Mouse (Mus musculus): ENCODE results near the gene Sclt1. TPM values are rescaled to one million over a fixed set of nuclear protein-coding genes. Genes with fewer than 3 reads are reported as not detected.

Sclt1 gene
- total RNA-seq, 2 experiments from 2014 or later, result 6.1 to 6.2 TPM

DNA sequence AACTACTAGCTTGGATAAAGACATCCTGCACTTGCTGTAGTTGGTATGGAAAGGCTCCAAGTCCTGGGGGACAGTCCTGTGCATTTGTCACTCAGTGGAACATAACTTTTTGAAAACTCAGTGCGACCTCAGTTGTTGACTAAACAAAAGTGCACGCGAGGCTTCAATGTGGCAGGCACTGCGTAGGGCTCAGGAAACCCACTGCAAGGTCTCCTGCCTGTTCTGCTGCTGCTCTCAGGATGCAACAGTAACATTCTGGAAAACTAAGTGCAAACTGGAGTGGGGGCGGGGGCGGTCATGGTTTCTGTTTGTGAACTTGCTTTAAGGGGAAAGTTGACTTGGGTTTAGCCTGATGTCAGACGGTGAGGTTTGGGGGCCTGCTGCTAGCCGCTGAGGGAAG, 134.8 kb downstream of the Sclt1 start:
- no peak for DNase-seq (ENCODE audit: low spot score)
- intact Hi-C loops (cut with DNase I), result no loop called here

DNA sequence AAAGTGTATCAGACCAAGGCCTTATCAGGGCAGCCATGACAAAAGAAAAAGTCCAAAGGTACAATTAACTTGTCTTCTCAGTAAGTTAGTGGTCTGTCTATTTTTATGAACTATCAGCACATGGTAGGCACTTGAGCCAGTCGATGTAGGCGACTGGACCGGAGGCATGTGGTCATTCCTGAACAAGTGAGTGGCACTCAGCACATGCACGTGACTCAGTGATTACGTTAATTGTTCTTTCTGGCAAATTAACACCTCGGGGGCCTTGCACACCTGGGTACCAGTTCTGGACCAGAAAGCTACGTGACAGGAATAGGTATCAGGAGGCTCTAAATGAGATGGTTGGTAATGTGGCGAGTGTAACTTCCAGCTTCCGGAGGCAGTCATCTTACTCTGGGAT, 135.3 kb downstream of the Sclt1 start:
- DNase-seq (ENCODE audit: low spot score), result no peak
- intact Hi-C loops (cut with DNase I), result no loop called here

DNA sequence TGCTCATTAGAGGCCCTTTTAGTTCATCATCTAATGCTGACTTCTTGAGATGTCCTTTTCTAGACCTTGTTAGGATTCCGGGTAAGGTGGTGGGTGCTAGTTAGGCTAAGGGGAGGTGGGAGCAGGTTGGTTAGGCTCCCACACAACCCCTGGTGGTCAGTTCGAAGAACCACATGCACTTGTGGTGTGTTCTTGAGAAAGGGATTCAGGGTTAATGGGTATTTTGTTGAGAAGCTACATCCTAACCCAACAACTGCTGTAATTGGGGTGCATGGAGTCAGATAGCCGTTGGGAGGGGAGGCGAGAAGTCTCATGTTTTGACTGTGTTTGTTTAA, 136.0 kb downstream of the Sclt1 start:
- intact Hi-C loops (cut with DNase I), result no loop called here
- no peak for DNase-seq (ENCODE audit: low spot score)

DNA sequence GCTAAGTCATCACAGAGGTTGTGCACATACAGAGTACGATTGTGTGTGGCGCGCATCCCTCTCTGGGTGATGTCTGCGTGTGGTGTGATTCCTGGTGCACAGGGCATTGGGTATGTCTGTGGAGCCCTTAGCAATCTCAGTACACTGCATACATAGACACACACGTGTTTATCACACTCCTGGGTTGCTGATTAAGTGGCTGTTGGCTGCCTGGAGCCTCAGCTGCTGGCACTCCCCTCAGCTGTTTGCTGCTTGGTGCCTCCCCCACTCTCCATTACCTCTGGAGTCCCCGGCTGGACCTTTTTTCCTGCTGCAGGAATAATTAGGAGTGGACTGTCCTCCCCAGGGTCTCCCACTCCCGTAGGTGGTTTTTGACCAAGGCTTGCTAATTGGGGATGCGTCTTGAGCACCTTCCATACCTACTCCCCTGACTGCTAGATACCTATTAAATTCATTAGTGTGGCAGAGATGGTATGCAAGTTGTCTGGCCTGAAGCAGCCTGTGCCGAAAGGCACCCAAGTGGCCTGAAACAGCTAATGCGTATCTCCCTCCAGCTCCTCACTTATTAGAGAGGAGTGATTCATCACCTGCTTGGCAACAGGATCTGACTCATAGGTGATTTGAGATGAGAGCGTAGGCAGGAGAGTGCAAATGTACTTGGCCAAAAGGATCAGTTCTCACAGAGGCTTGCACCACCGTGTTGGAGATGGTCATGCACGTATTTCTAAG, 136.5 kb downstream of the Sclt1 start:
- intact Hi-C loops (cut with DNase I), result no loop called here
- no peak for DNase-seq (ENCODE audit: low spot score)

DNA sequence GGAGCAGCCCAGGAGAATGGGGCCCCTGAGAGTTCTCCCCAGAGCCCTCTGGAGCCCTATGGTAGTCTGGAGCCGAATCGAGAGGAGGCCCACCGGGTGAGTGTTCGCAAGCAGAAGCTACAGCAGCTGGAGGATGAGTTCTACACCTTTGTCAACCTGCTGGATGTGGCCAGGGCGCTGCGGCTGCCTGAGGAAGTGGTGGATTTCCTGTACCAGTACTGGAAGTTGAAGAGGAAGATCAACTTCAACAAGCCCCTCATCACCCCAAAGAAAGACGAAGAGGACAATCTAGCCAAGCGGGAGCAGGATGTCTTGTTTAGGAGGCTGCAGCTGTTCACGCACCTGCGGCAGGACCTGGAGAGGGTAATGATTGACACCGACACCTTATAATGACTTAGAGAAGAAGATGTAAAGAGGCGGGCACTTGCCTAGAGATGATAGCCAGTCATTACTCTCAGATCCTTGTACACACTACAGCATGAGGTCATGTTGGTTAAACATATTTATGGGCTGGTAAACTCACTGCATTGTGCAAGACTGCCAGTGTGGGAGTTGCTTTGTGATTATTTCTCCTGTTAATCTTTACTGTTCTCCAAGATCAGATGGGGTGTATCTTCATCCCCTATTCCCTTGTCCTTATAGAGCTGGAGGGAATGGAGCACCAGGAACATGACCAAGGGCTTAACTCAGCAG, 137.5 kb downstream of the Sclt1 start:
- DNase-seq (ENCODE audit: low spot score), result no peak
- intact Hi-C loops (cut with DNase I), result loop anchor here (5.0 kb wide), 2 partner anchors 37 to 422 kb away; no protein-coding TSS in a partner anchor

DNA sequence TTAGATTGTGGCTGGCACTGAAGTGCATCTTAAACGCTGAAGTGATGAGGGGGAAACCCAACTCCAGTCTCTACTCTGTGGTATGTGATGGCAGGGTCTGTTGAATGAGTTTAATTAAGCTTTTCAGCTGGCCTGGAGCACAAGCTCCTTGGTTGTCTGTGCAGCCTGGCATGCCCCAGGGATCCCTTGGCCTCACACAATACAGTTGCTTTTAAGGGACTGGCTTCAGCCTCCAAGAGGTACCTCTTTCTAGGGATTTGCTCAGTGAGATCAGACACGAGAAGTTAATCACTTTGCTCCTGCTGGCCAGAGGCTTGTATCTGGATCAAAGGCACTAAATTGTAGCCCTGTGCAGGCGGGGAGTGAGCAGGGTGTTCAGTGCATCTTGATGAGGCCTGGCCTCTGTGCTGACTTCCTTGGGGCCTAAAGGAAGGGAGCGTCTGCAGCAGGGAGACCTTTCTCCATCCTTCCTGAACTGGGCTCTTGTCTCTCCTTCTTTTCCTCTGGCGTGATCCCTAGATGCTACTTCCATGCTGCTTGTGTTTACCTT, 138.8 kb downstream of the Sclt1 start:
- DNase-seq (ENCODE audit: low spot score), result no peak
- intact Hi-C loops (cut with DNase I), result loop anchor here (5.0 kb wide), 2 partner anchors 36 to 421 kb away; no protein-coding TSS in a partner anchor

DNA sequence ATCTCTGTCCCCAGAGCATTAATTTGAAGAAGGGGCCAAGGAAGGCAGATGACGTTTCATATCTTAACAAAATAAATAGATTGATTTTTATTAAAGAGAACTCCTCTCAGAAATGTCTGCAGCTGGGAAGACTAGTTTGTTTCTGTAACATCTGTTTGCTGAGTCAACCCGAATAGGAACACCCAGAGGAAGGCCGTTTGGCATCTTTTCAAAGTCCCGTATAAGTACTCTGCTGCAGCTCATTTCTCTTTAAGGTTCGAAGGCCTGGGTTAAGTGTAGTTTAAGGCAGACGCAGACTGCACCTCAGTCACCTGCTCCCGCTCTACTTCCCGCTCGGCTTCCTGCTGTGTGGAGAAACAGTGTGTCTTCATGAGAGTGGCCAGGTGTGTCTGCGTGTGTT, 139.4 kb downstream of the Sclt1 start:
- DNase-seq (ENCODE audit: low spot score), result no peak
- intact Hi-C loops (cut with DNase I), result loop anchor here (5.0 kb wide), 2 partner anchors 36 to 421 kb away; no protein-coding TSS in a partner anchor

DNA sequence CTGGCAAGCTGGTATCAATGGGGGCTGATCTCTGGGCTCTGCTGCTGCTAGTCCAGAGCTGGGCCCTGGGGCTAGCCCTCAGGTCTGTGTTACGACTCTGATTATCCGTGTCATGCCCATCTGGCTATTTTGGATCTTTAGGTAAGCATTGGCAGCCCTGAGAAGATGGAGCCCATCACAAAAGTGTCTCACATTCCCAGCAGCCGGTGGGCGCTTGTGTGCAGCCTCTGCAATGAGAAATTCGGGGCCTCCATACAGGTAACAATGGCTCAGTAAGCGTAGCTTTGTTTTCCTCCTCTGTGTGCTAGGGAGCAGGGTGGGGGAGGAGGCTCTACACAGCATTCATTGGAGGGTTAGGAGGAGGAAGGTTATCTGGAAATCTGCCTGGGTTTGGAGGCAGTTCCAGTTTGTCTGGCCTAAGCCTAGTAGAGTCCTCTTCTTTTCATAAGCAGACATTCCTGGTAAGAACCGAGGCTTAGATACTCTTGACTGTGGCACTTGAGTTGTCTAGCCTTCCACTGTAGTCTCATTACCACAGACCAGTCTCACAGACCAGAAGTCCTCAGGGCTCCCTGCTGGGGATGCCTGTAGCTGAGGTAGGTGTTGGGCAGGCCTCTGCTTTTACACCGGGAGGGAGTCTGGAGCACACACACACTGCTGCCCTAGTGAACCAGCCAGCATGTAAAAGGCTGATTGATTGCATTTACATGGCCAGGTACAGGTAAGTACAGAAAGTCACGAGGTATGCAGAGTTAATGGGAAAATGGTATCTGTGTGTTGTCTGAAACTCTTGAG, 140.9 kb downstream of the Sclt1 start:
- intact Hi-C loops (cut with DNase I), result loop anchor here (5.0 kb wide), 2 partner anchors 34 to 419 kb away; no protein-coding TSS in a partner anchor
- no peak for DNase-seq (ENCODE audit: low spot score)

DNA sequence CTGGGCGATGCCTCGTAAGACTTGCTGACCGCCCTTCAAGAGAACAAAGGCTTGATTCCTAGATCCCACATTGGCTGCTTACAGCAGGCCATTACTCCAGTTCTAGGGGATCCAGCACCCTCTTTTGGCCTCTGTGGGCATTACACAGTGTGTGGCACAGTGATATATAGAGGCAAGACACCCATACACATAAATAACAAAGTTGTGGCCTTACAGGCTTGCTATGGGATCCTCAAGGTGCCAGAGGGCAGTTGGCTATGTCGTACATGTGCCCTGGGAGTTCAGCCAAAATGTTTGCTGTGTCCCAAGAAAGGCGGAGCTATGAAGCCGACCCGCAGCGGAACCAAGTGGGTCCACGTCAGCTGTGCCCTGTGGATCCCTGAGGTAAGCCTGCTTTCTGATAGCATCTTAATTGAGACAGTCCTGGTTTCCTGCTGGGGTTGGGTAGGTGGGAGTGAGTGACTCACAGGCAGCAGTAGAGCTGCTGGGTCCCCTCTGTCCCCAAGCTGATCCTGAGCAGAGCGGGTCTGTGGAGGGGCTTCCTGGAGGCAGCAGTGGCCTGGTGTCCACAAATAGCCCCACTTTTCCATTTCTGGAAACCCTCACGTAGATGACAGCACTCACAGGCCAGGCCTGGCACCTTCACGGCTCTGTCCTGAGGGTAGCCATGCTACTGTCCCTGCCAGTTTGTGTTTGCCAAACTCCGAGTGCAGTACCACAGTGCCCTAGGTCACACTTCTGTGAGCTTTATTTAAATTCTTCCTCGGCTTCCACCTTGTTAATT, 142.3 kb downstream of the Sclt1 start:
- intact Hi-C loops (cut with DNase I), result loop anchor here (5.0 kb wide), 2 partner anchors 33 to 418 kb away; no protein-coding TSS in a partner anchor
- DNase-seq (ENCODE audit: low spot score), result no peak

DNA sequence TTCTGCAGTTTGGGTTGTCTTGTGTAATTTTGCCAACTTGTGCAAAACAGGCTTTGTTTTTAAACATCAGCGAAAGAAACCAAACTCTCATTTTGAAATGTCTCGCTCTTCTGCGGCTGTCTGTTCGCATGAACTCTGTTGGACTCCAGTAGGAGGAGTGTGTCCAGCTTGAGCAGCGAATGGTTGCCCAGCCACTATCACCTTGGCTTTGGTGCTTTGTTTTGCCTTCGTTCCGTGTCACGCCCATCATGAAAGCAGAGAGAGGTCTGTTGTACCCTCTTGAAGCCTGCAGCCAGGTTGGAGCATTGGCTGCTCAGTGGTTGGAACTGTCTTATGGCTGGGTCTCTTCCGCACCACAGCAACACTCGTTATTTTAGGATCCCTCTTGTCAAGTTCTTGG, 143.1 kb downstream of the Sclt1 start:
- no peak for DNase-seq (ENCODE audit: low spot score)

DNA sequence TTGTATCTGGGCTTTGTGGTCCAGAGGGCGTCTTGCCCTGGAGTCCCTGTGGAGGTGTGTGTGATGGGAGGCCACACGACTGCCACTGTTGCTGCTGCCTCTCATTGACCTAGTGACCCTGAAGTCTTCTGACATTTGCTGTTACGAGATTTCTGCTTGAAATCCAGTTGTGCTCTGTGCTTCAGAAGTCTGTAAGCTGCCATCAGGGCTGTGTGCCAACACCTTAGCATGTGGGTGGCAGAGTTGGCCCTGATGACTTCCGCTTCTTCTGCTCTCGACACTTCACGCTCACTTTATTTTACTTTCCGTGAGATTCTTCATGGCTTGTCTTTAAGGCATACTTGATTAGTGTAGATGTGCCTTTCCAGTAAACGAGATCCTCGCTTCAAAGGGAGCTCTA, 143.9 kb downstream of the Sclt1 start:
- intact Hi-C loops (cut with DNase I), result no loop called here
- no peak for DNase-seq (ENCODE audit: low spot score)

More for the DNA sequence above, 143.1 kb downstream of the Sclt1 start:
- intact Hi-C loops (cut with DNase I), result no loop called here

DNA sequence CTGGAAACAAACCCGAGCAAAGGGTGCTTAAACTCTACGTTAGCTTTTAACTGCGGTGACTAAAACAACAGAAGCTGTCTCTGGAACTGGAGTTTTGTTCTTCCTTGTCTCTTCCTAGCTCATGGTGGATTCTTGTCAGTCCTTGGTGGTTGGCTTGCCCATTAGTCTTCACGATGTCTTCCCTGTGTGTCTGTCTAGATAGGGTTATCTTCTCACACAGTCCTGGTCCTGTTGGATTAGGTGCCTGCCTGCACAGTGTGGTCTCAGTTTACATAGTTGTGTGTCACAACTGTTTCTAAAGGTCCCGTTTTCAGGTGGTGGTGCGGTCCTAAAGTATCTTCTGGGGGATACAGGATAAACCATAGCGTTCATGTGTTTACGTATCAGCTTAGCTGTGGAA, 145.3 kb downstream of the Sclt1 start:
- DNase-seq (ENCODE audit: low spot score), result no peak
- intact Hi-C loops (cut with DNase I), result no loop called here

DNA sequence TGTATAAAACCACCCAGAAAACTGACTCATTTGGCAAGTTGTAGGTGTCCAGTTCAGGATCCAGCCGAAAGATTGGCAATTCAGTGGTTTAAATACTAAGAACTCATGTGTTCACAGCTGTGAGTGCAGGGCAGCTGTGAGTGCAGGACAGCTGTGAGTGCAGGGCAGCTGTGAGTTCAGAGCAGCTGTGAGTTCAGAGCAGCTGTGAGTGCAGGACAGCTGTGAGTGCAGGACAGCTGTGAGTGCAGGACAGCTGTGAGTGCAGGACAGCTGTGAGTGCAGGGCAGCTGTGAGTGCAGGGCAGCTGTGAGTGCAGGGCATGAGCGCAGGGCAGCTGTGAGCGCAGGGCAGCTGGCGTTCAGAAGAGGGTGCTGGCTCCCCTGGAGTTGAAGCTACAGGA, 147.3 kb downstream of the Sclt1 start:
- no peak for DNase-seq (ENCODE audit: low spot score)
- intact Hi-C loops (cut with DNase I), result no loop called here

DNA sequence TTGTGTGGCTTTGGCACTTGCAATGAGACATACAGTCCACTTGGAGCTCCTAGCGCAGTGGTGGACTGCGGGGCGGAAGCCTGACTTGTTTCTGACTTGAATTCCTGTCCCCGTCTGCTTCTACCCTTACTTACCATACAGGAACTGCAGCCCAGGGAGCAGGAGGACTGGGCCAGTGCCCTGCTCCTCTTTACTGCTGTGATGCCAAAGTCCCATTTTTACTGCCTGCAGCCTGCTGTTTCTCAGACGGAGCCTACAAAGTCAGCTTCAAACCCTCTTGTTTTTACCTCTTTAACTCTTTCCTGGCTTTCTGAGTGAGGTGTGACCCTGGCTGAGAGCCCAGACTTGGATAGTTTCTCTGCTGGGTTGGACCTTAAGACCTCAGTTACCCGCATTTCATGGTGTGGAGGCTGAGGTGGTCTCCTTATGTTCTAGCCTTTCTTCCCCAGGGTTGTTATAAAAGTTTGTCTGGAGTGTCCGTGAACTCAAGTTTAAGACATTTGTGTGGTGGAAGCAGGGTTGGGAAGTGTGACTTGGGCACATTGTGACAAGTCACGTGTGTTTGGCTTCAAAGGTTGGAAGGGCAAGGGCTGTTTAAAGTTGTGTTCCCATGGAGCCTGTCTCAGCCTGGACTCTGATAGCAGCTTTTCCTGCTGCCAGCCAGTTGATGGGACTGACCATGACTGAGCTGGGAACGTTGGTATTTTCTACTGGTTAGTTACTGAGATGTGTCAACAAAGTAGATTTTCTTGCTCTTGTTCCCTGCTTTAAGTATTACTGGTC, 148.0 kb downstream of the Sclt1 start:
- no peak for DNase-seq (ENCODE audit: low spot score)
- intact Hi-C loops (cut with DNase I), result loop anchor here (5.0 kb wide), 2 partner anchors 247 to 367 kb away; no protein-coding TSS in a partner anchor

DNA sequence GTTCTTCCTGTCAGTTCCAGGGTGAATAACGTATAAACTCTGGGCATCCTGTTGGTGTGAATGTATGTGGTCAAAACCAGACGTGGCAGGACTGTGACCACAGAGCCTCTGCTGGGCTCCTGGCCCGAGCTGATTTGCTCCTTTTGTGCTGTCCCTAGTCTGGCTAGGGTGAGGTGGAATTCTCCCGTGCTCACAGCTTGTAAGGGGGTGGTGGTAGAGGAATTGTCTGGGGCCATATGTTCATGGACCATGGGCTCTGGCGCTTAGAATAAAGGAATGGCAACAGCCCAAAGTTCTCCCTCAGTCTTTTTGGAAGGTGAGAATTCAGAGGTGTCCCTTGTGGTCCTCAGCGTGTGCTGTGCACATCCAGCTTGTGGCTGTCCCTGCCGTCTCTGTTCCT, 149.5 kb downstream of the Sclt1 start:
- intact Hi-C loops (cut with DNase I), result loop anchor here (5.0 kb wide), 2 partner anchors 246 to 366 kb away; no protein-coding TSS in a partner anchor
- no peak for DNase-seq (ENCODE audit: low spot score)

DNA sequence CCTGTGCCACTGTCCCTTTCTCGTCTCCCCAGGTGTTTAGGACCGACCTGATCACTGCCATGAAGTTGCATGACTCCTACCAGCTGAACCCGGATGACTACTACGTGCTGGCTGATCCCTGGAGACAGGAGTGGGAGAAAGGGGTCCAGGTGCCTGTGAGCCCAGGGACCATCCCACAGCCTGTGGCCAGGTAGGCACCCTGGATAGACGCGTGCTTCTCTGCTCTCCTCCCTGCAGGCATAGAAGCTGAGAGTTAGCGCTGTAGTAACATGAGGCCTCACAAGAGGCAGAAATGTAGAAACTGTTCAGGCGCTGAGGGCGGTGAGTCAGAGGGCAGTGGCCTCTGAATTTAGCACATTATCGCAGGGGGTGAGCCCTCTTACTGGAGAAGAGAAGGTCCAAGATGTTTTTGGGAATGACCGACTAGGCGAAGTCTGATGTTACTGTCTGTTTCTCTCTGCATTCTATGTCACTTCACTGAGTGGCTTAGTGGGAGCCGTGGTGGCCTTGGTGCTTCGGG, 150.6 kb downstream of the Sclt1 start:
- intact Hi-C loops (cut with DNase I), result loop anchor here (5.0 kb wide), 2 partner anchors 244 to 364 kb away; no protein-coding TSS in a partner anchor
- DNase-seq (ENCODE audit: low spot score), result no peak

DNA sequence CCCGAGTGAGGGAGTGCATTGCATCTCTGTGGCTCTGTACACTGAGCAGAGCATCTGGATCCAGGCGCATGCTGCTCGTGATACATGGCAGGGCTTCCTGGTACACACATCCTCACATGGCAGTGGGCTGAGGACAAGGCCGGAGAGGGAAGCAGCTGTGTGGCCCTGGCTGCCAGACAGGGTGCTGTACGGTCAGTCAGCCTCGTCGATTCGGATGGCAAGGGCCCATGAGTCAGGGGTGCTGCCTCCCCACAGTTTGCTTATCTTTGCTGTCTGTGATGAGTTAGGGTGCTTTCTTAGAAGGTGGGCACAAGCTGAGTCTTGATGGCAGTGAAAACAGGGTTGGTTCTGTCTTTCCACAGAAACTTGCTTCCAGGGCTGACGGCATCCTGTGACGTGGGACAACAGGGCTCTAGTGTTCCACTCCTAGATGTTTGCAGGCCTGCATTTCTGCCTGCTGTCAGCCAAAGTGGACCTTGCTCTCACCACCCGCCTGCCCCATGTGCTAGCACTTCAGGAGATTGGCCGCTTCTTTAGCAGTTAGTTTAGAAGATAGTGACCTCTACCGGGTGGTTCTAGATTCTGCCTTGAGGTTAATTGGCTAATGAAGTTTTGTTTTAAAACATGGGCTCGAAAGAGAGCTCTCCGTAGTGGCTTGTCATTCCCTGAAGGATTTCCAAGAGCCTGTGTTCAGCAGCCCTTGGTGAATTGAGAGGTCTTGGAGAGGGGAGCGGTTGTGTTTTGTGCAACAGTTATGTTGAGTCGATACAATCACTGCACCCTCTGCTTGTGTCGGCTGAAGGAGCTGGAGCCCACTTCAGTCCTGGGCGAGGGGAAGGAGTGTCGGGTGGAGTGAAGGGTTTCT, 151.4 kb downstream of the Sclt1 start:
- intact Hi-C loops (cut with DNase I), result loop anchor here (5.0 kb wide), 2 partner anchors 244 to 364 kb away; no protein-coding TSS in a partner anchor
- DNase-seq (ENCODE audit: low spot score), result no peak
